Mouse (Mus musculus) embryonic fibroblast, embryonic 13.5 days (primary cell): ENCODE data around the gene Cdc42ep1. TPM values are rescaled to one million over a fixed set of nuclear protein-coding genes. Genes with fewer than 3 reads are reported as not detected.
"Not testable (repeated sequence)": the region's sequence is repeated elsewhere in the genome, so short reads cannot be mapped to it uniquely, and the experiment has no call there.

Experiments
- H3K27ac ChIP-seq: 2 replicates; pipeline ENCODE4 v1.5.1; 2012; ENCODE audit warnings: low read length, control low read depth, inconsistent platforms; ENCODE audit not compliant: insufficient read depth
- H3K4me1 ChIP-seq: 2 replicates; pipeline ENCODE4 v1.6.1; 2011; ENCODE audit warnings: low read length; ENCODE audit not compliant: control insufficient read depth, insufficient read depth
- H3K4me3 ChIP-seq: 2 replicates; pipeline ENCODE4 v1.5.1; 2011; ENCODE audit warnings: mild to moderate bottlenecking, control low read depth, low read length; ENCODE audit not compliant: insufficient read depth
- CTCF ChIP-seq: IDR thresholded peaks from 2 replicates; pipeline ENCODE4 v1.5.1; 2011; ENCODE audit warnings: mild to moderate bottlenecking, control low read depth, low read length, moderate library complexity, borderline replicate concordance; ENCODE audit not compliant: insufficient read depth
- POLR2A ChIP-seq: IDR thresholded peaks from 2 replicates; pipeline ENCODE4 v1.6.1; 2011; ENCODE audit warnings: low read depth, mild to moderate bottlenecking, control low read depth, low read length, moderate library complexity
- polyA plus RNA-seq: library from polyadenylated mRNA; stranded (reverse); fragments of >200 nt; gene quantifications from 2 replicates; pipeline ENCODE4 v1.2.4, GENCODE M21; 2011; ENCODE audit warnings: low read depth; ENCODE audit not compliant: missing spikeins, insufficient read length

The Cdc42ep1 gene
- polyA plus RNA-seq, 1 experiment = 26.1 TPM

DNA sequence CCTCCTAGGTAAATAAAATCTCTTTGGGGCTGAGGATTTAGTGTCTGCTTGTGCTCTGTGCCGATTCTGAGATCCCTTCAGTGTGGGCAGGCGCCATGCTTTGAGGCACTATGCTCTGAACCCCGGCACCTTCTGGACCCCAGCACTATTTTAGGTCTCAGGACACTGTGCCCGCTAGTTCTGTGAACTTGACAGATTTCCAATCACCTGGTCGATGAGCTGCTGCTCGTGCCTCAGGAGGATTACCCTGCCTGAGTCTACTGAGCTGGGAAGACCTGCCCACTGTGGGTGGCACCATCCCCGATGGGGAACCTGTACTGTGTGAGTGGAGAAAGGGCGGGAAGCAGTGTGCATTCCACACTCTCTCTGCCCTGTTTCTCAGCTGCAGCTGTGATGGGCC, 32.6 kb downstream of the Cdc42ep1 start:
- no peak for TF ChIP-seq POLR2A
- no peak for TF ChIP-seq CTCF
- no peak overlapping the region for H3K4me3 ChIP-seq
- H3K4me1 ChIP-seq = no peaks in the 10 kb centered on the region
- no peak overlapping the region for H3K27ac ChIP-seq

DNA sequence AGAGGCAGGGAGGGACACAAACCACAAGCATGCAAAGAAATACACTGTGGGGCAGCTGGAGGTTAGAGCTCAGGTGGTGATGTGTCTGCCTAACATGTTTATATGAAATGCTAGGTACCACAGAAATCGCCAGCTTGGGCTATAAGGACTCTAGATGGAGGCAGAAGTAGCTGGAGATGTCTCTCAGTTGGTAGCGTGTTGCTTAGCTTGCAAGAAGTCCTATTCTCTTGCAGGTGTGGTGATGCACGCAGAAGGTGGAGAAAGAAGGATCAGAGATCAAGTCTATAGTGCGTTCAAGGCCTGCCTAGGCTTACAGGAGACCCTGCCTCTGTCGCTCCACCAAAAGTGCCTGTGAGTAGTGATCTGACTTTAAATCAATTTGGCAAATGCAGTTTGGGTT, 33.1 kb downstream of the Cdc42ep1 start:
- no peak overlapping the region for H3K27ac ChIP-seq
- no peak overlapping the region for H3K4me3 ChIP-seq
- H3K4me1 ChIP-seq = no peaks in the 10 kb centered on the region
- TF ChIP-seq POLR2A (no peak), CTCF (no peak)

DNA sequence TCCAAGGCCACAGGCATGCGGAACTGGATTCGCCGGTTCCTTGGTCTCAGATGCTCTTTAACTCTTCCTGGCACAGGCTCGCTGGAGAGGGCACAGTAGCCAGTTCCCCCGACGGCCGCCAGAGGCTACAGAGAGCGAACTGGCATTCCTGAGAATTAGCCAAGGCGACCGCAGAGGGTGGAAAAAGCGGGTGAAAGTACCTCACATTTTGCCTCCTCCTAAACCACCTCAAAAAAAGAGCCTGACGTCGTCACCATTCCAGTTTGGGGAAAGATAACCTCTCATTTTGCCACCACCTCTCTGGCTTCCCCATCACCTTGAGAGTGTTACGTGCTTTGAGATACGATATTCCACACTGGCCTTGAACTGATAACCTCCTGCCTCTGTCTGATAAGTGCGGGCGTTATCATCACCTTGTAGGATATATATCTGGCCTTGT, 33.9 kb downstream of the Cdc42ep1 start:
- Histone ChIP-seq H3K4me1 (no peaks in the 10 kb centered on the region), H3K4me3 (peak overlapping the region; percentile 38), H3K27ac (peak overlapping the region; percentile 94)
- TF ChIP-seq CTCF (peak; percentile 34; the same call in 1 of the 2 replicates), POLR2A (peak; percentile 50)

DNA sequence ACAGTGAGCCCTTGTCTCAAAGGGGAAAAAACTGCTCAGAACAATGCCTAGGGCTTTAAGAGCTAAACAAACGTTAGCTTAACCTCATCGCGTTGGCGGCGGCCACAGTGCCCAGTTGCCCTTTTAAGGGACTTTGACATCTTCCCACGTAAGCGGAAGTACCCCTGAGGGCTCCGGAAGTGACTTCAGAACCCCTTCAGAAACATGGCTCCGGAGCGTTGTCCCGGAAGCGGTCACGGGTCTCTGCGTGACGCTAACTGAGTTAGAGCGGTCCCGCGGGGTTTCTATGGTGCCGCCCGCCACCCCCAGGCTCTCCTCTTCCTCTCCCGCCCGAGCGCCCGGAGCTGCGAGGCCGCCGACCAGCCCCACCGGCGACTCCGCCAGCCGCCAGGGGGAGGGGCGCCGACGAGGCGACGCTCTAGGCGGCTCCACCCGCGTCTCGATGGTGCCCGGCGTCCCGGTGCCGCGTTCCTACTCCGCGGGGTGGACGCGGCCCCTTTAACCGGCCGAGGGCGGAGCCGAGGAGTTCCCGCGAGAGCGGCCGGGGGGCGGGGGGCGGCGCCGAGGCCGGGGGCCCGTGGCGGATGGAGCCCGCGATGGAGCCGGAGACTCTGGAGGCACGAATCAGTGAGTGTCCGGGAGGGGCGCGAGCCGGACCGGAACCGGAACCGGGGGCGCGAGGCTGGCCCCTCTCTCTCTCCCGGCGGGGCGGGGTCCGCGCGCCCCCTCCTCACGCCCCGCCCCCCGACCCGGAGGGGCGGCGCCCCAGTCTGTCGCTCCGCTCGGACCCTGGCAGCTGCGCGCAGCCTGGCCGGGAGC, 34.8 kb downstream of the Cdc42ep1 start, which contains the start of gene Gga1:
Gene Gga1, plus strand, starts transcription at position 200 of the 819 bp plus-strand sequence.
- no peaks in the 10 kb centered on the region for H3K4me1 ChIP-seq
- H3K27ac ChIP-seq = peak within 1 kb of the TSS; percentile 94
- peak within 1 kb of the TSS; percentile 62 for H3K4me3 ChIP-seq
- TF ChIP-seq POLR2A = peak; percentile 68
- TF ChIP-seq CTCF = no peak

DNA sequence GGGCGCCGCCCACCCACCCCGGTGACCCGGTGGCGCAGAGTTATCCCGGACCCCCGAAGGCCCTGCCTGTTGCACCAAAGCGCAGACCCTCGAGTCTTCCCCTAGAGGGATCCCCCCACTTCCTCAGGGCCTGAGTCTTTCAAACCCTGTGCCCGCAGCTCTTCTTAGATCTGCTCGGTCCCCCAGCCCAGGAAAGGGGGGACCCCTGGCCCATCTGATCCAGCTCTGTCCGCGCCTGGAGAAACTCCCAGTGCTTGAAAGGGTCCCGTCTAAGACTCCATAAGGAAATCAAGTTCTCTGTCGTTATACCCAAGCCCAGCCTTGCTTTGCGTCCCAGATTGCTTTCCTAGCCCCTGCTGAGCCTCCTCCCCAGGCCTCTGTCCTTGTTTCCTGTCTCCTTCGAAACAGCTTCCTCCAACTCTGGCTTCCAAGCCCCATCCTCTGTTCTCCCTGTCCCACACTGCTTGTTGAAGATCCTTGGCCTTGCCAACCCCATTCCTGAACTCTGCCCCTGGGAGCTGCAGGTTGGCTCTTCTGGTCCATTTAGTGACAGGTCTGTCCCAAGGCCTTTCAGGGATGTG, 35.5 kb downstream of the Cdc42ep1 start:
- Histone ChIP-seq H3K27ac (peak overlapping the region; percentile 94), H3K4me3 (peak overlapping the region; percentile 62), H3K4me1 (no peaks in the 10 kb centered on the region)
- TF ChIP-seq CTCF = no peak
- TF ChIP-seq POLR2A = no peak; the same call in 1 of the 2 replicates

DNA sequence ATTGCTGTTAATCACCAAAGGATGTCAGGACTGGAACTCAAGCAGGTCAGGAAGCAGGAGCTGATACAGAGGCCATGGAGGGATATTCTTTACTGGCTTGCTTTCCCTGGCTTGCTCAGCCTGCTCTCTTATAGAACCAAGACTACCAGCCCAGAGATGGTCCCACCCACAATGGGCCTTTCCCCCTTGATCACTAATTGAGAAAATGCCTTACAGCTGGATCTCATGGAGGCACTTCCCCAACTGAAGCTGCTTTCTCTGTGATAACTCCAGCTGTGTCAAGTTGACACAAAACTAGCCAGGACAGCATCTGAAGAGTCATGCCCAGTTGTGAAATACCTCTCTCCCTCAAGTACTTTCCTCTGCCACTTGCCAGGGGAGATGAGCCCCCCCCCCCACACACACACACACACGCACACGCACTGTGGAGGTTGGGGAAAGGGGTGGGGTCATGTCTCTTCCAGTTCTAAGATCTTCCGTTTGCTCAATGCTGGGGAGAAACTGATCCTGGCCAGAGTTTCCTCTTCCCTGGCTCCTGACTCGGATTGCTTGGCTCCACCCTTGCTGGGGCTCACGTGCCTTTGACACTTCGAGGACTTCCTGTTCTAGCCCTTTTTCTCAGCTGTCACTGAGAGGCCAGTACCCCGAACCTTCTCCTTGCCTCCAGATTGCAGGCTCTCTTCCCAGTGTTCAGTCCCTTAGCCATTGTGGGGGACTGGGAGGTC, 36.5 kb downstream of the Cdc42ep1 start:
- not testable (repeated sequence) for H3K4me1 ChIP-seq, H3K4me3 ChIP-seq
- 0 out of 2 replicates have a peak overlapping the region, but pooled peaks have one; percentile 27 for H3K27ac ChIP-seq

DNA sequence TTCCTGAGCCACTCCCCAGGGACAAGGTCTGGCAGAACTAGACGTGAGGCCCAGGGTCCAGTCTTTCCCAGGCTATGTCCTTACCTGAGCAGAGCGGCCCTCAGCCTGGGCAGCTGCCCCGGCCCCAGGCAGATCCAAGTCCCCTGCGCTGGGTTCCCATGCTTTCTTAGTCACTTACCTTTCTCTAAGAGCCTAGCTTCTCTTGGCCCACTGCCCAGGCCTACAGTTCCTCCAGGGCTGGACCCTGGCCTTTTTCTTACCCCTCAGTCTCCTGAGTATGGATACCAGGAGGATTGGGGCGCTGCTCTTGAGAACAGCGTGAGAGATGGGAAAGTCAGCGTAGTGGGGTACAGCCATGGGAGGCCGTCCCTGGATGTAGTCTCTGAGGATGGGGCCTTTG, 38.0 kb downstream of the Cdc42ep1 start:
- H3K4me3 ChIP-seq = no peak overlapping the region
- TF ChIP-seq POLR2A = no peak
- no peak for TF ChIP-seq CTCF
- no peak overlapping the region for H3K27ac ChIP-seq
- no peaks in the 10 kb centered on the region for H3K4me1 ChIP-seq

DNA sequence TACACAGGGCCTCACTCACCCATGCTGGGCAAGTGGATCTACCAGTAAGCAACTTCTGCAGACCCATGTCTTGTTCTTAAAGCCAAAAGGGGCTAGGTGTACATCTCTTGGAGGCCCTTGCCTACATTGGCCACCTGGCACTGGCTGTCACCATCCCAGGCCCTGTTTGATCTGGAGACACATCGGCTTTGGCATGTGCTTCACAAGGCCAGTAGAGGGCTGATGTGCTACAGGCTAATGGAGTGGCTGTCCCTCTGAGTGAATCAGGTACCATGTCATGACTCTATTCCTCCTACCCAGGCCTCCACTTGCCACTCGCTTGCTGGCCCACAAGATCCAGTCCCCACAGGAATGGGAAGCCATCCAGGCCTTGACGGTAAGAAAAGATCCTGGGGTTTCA, 39.4 kb downstream of the Cdc42ep1 start:
- Histone ChIP-seq H3K4me1 (no peaks in the 10 kb centered on the region), H3K27ac (no peak overlapping the region), H3K4me3 (no peak overlapping the region)
- no peak for TF ChIP-seq CTCF
- TF ChIP-seq POLR2A = no peak

DNA sequence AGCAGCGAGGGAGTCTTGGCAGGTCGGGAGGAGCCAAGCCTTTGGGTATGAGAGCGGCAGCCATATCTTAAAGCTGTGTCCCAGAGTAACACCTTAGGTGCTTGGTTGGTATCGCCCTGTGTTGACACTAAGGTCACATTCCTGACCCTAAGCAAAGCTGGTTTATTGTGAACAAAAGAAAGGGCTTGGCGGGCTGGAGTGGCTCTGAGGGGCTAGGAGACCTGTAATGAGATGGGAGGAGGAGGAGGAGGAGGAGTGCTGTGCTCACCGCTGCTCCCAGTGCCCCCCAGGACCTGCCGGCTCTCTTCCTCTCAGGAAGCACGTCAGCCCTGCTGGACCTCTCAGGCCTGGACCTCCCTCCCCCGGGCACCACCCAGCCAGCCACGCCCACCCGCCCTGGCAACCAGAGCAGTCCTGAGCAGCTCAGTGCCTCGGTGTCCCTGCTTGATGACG, 47.0 kb downstream of the Cdc42ep1 start:
- H3K4me3 ChIP-seq = no peak overlapping the region
- no peak overlapping the region for H3K27ac ChIP-seq
- TF ChIP-seq POLR2A = no peak
- TF ChIP-seq CTCF = no peak
- no peaks in the 10 kb centered on the region for H3K4me1 ChIP-seq

DNA sequence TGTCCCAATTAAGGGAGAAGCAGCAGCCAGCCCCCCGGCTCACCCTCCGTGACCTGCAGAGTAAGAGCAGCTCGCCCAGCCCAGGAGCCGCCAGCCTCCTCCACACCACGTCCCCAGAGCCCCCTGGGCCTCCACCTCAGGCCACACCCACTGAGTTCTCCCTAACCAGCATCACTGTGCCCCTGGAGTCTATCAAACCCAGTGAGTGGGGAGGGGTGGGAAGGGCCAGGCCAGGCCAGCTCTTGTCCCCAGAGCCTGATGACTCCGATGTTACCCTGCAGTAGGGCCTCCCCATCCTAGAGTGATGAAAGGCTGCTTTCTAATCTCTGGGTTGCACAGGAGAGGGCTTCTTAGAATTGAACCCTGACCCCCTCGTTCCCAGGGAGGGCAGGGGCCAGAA, 50.0 kb downstream of the Cdc42ep1 start:
- Histone ChIP-seq H3K4me1 (no peaks in the 10 kb centered on the region), H3K27ac (no peak overlapping the region), H3K4me3 (no peak overlapping the region)
- no peak for TF ChIP-seq CTCF
- no peak for TF ChIP-seq POLR2A
